Mouse (Mus musculus) limb, embryonic 15.5 days (tissue): ENCODE measurements at regions not wholly inside any gene's neighbourhood (a gene's known extent, or its start where the extent isn't known, plus 50 kb on each side); places are given as distances from the start of the nearest gene placed in this dataset.

Experiments
- ATAC-seq: fragments of 200-750 bp; cut with Nextera tagmentation; 2 replicates; pipeline ENCODE4 v1.8.0; 2017; ENCODE audit warnings: low read depth, moderate TSS enrichment; ENCODE audit not compliant: insufficient number of reproducible peaks, low FRiP score, low TSS enrichment
- H3K27ac ChIP-seq: fragments of 300-500 bp; sonication (generic); 2 replicates; pipeline ENCODE4 v1.5.1; 2015; ENCODE audit warnings: moderate library complexity, mild to moderate bottlenecking, inconsistent platforms
- H3K27me3 ChIP-seq: fragments of 300-500 bp; sonication (generic); 2 replicates; pipeline ENCODE4 v1.6.1; 2015; ENCODE audit warnings: inconsistent platforms
- H3K36me3 ChIP-seq: fragments of 300-500 bp; sonication (generic); 2 replicates; pipeline ENCODE4 v1.6.1; 2015; ENCODE audit warnings: inconsistent platforms
- H3K4me1 ChIP-seq: fragments of 300-500 bp; sonication (generic); 2 replicates; pipeline ENCODE4 v1.6.1; 2015; ENCODE audit warnings: inconsistent platforms
- H3K4me2 ChIP-seq: fragments of 300-500 bp; sonication (generic); 2 replicates; pipeline ENCODE4 v1.6.1; 2015; ENCODE audit warnings: mild to moderate bottlenecking, inconsistent platforms
- H3K4me3 ChIP-seq: fragments of 300-500 bp; sonication (generic); 2 replicates; pipeline ENCODE4 v1.5.1; 2015; ENCODE audit warnings: mild to moderate bottlenecking, inconsistent platforms
- H3K9ac ChIP-seq: fragments of 300-500 bp; sonication (generic); 2 replicates; pipeline ENCODE4 v1.6.1; 2015; ENCODE audit warnings: inconsistent platforms
- H3K9me3 ChIP-seq: fragments of 300-500 bp; sonication (generic); 2 replicates; pipeline ENCODE4 v1.6.1; 2016; ENCODE audit warnings: inconsistent platforms
- WGBS: fragments of 180-500 bp; shearing (Covaris S2); methylation state at CpG from one replicate; pipeline ENCODE4 v1.1.7; 2015; 5-methylcytosine and 5-hydroxymethylcytosine counted together

DNA sequence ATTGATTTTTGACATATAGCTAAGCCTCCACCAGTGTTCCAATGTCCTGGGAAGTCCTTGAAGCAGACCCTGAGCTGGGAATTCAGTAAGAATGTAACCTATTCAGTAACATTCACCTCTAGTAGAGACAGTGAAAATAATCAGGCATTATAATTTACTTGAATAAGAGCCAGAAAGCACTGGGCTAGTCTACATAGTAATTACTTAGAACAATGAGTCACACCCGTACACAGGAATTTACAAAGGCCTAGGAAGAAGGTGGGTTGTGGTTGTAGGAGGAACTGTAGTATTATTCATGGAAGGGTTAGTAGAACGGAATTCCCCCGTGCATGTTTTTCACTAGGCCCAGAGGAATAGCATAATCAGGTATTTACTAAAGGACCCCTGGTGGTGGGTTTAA lies 106.3 kb upstream of the Ddhd1 start:
- Histone ChIP-seq H3K4me3 (no peak overlapping the region), H3K27me3 (no peaks in the 10 kb centered on the region), H3K27ac (no peak overlapping the region), H3K9me3 (no peaks in the 10 kb centered on the region), H3K9ac (no peak overlapping the region), H3K4me2 (no peak overlapping the region), H3K36me3 (no peaks in the 10 kb centered on the region), H3K4me1 (no peaks in the 10 kb centered on the region)
- no peak for ATAC-seq
- WGBS = 53% methylated on average over 3 of the region's 3 CpGs

DNA sequence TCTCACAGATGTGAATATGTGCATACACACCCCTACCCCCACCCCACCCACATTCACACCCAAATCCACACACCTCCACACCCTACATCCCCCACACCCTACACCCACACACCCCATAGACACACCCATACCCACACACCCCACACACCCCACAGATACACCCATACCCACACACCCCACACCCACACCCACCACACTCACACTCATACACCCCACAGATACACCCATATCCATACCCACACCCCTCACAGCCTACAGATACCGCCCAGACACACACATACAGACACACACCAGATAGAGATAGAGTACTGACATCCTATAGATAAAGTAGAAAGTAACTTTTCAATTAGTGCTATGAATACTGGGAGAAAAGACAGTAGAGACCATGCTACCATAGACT lies 108.6 kb upstream of the Ddhd1 start:
- H3K9me3 ChIP-seq = no peaks in the 10 kb centered on the region
- H3K9ac ChIP-seq = no peak overlapping the region
- WGBS = 87% methylated on average over 1 of the region's 1 CpGs
- H3K4me3 ChIP-seq = no peak overlapping the region
- H3K4me2 ChIP-seq = no peak overlapping the region
- H3K4me1 ChIP-seq = peaks cover 4% of the 10 kb centered on the region; the same call in 1 of the 2 replicates
- H3K36me3 ChIP-seq = no peaks in the 10 kb centered on the region
- H3K27ac ChIP-seq = no peak overlapping the region
- no peaks in the 10 kb centered on the region for H3K27me3 ChIP-seq
- ATAC-seq = no peak; the same call in 1 of the 2 replicates

DNA sequence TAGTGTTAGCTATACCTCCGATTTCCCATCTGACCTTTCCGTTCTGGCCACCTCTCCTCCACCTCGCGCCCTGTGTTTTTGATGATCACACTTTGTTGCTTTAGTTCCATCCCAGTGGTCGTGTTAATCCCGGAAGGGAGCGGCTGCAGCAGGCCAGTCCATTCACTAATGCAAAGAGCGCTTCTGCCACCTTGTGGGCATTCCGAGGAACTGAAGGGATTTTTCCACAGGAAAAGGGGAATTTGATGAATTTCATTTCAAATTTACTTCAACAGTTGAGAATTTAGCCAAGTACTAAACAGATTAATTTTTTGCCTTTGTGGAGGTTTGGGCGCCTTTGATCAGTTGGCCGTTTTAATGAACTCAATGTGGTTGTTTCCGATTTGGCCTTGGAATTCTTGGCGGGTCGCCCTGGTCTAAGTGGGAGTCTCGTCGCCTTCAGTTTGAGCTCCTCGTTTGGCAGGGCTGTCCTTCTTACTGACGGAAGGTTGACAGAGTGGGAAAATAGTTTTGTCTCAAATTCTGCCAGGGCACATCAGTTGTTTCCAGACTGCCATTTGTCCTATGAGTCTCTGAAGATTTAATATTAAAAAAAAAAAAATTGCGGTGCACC lies 114.8 kb upstream of the Ddhd1 start:
- no peak overlapping the region for H3K9ac ChIP-seq
- no peak for ATAC-seq

DNA sequence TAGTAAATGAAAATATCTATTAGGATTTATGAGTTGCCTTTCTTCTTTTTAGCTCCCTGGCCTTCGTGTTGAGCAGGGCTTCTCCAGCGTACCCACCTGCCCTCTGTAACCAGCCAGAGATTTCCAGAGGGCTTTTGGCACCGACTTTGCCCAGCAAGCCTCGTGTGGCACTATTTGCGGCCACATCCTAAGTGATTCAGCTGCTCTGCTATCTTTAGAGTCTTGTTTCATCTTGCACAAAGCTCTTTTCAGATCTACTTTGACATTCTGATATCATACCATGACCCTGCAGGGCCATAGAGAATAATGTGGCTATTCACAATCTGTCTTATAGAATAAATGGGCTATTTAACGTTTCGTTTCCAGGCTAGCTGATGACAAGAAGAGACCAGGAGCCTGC lies 115.4 kb upstream of the Ddhd1 start:
- no peak for ATAC-seq
- H3K27ac ChIP-seq = no peak overlapping the region
- H3K9me3 ChIP-seq = no peaks in the 10 kb centered on the region
- WGBS = 66% methylated on average over 7 of the region's 7 CpGs
- H3K9ac ChIP-seq = no peak overlapping the region
- no peak overlapping the region for H3K4me2 ChIP-seq
- peaks cover 10% of the 10 kb centered on the region; the same call in 1 of the 2 replicates for H3K4me1 ChIP-seq
- no peaks in the 10 kb centered on the region for H3K36me3 ChIP-seq
- no peaks in the 10 kb centered on the region for H3K27me3 ChIP-seq
- no peak overlapping the region for H3K4me3 ChIP-seq

More for the DNA sequence above, 114.8 kb upstream of the Ddhd1 start:
- Histone ChIP-seq H3K4me1 (peaks cover 9% of the 10 kb centered on the region; the same call in 1 of the 2 replicates), H3K4me3 (peak overlapping the region; percentile 16), H3K36me3 (no peaks in the 10 kb centered on the region), H3K9me3 (no peaks in the 10 kb centered on the region), H3K27me3 (no peaks in the 10 kb centered on the region), H3K27ac (no peak overlapping the region), H3K4me2 (peak overlapping the region; percentile 39)
- WGBS = 12% methylated on average over 19 of the region's 19 CpGs

DNA sequence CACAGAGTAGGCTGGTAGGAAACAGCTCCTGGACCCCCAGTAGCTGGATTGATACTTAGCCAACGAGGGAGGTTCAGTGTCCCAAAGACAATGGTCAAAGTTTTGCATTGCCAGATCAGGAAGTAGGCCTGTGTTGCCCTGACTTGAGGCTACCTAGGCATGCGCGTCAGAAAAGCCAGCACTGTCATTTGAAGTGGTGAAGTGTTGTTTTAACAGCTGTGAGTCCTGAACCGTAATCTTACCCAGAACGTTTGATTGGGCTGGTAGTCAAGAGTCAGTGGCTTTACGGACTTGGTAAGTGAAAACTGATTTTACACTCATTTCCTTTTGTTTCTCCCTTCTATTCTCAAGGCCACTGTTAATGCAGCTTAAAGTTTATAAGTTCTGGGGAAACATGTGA lies 123.9 kb upstream of the Ddhd1 start:
- H3K4me2 ChIP-seq = no peak overlapping the region
- no peak overlapping the region for H3K9ac ChIP-seq
- no peaks in the 10 kb centered on the region for H3K27me3 ChIP-seq
- no peaks in the 10 kb centered on the region for H3K9me3 ChIP-seq
- no peak overlapping the region for H3K4me3 ChIP-seq
- H3K4me1 ChIP-seq = 0 out of 2 replicates have a peak, but pooled peaks cover 4% of the 10 kb centered on the region
- ATAC-seq = no peak
- WGBS = 68% methylated on average over 6 of the region's 6 CpGs
- H3K36me3 ChIP-seq = no peaks in the 10 kb centered on the region
- no peak overlapping the region for H3K27ac ChIP-seq

DNA sequence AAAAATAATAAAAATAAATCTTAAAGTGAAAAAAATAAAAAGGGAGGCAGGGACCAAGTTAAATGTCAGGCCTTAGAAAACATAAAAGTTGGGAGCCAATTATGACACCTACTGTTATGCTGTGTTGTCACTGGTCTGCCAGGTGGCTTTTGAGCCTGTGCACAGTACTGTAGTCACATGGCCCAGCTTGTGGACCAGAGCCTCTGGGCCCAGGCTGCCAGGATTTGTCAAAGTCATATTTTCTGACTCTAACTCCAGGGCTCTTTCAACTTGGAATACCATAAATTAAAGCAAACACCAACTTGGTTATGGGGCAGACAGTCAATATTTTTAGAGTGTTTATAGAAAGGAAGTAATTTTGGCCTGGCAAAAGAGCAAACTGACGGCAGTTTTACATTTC lies 137.0 kb upstream of the Ddhd1 start:
- no peaks in the 10 kb centered on the region for H3K27me3 ChIP-seq
- no peak overlapping the region for H3K4me2 ChIP-seq
- no peaks in the 10 kb centered on the region for H3K36me3 ChIP-seq
- ATAC-seq = peak; percentile 71; the same call in 1 of the 2 replicates
- peak overlapping the region; percentile 2; the same call in 1 of the 2 replicates for H3K27ac ChIP-seq
- WGBS = 37% methylated on average over 1 of the region's 1 CpGs
- peaks cover 11% of the 10 kb centered on the region; the same call in 1 of the 2 replicates for H3K4me1 ChIP-seq
- H3K4me3 ChIP-seq = no peak overlapping the region
- H3K9ac ChIP-seq = no peak overlapping the region
- no peaks in the 10 kb centered on the region for H3K9me3 ChIP-seq

DNA sequence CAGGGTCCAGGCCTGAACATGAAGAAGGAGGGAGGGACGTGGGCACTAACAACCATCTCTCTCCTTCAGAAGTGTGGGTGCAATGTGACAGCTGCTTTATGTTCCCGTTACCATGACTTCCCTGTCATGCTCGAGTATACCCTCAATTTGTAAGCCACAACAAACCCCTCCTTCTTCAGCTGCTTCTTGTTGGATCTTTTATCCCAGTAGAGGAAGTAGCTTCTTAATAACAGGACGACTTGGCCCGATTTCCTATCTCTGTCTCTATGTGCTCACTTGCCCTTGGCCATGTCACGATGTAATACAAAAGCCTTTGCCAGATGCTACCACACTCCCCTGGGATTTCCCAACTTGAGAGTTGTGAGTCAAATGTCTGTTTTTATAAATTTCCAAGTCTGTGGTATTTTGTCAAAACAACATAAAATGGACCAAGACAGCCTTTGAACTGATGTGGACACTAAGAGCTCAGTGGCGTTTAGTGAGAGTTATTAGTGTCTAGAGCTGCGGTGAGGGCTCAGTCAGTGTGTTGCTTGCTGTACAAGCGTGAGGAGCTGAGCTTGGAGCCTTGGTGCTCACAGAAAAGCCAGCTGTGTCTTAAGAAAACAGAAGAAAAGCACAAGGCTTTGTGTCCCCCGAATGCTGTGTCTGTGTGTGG lies 138.8 kb upstream of the Ddhd1 start:
- peaks cover 11% of the 10 kb centered on the region; the same call in 1 of the 2 replicates for H3K4me1 ChIP-seq
- ATAC-seq = no peak
- H3K9me3 ChIP-seq = peaks cover 5% of the 10 kb centered on the region; the same call in 1 of the 2 replicates
- H3K36me3 ChIP-seq = no peaks in the 10 kb centered on the region
- 65% methylated on average over 10 of the region's 10 CpGs for WGBS
- no peak overlapping the region for H3K27ac ChIP-seq
- no peak overlapping the region for H3K9ac ChIP-seq
- H3K4me3 ChIP-seq = no peak overlapping the region
- no peaks in the 10 kb centered on the region for H3K27me3 ChIP-seq
- H3K4me2 ChIP-seq = no peak overlapping the region

DNA sequence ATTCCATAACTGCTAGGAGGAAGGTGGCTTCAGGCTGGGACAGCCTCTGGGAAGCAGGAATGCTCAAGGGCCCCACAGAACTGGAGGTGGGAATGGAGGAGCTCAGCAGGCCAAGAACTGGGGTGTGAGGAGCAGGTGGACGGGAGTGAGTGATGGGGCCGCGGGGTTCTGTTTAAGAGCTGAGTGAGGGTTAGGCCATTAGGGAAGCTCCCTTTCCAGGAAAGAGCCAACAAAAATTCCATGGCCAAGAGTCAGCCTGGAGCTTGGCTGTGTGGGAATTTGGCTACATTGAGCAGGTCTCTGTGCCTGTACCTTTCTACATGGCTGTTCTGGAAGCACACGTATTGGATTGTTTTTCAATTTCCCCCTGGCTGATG lies 139.4 kb upstream of the Ddhd1 start:
- no peak overlapping the region for H3K27ac ChIP-seq
- H3K27me3 ChIP-seq = no peaks in the 10 kb centered on the region
- no peak overlapping the region for H3K4me2 ChIP-seq
- no peak for ATAC-seq
- H3K9me3 ChIP-seq = peaks cover 5% of the 10 kb centered on the region; the same call in 1 of the 2 replicates
- H3K9ac ChIP-seq = no peak overlapping the region
- H3K4me1 ChIP-seq = peaks cover 11% of the 10 kb centered on the region; the same call in 1 of the 2 replicates
- 65% methylated on average over 4 of the region's 4 CpGs for WGBS
- H3K36me3 ChIP-seq = no peaks in the 10 kb centered on the region
- no peak overlapping the region for H3K4me3 ChIP-seq

DNA sequence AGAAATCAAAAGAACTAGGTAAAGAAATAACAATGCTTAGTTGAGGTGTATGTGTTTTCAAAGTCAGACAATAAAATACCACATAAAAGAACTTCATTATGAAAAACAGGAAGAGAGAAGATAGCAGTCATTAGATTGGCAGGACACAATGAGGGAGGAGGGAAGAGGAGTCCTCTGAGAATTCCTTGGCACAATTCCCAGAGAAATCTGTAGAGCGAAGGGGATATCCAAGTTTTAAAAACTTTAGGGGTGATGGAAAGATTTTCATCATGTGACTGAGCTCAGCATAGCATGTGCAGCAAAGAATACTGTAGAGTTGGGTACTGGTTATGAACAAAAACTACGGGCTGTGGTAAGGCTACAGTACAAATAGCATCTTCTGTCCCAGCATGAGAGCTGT lies 141.3 kb upstream of the Ddhd1 start:
- no peaks in the 10 kb centered on the region for H3K36me3 ChIP-seq
- no peak for ATAC-seq

DNA sequence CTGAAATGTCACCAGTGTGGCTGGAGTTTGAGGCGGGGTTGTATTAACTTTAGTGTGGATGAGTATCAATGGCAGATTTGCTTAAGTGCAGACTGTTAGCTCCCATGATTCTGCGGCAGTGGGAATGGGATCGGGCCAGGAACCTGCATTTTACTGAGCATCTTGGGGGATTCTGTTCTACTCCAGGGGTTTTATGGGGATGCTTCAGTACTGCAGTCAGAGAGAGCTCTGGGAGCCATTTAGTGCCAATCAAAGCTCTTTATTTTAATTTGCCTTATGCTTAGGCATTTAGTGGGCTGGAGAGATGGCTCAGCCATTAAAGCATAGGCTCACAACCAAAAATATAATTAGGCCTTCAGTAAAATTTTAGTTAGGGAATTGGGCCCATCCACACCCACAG lies 148.0 kb upstream of the Ddhd1 start:
- no peak for ATAC-seq
- no peaks in the 10 kb centered on the region for H3K36me3 ChIP-seq
- H3K4me2 ChIP-seq = no peak overlapping the region
- H3K9ac ChIP-seq = no peak overlapping the region
- WGBS = 77% methylated on average over 3 of the region's 3 CpGs
- no peak overlapping the region for H3K27ac ChIP-seq
- H3K27me3 ChIP-seq = no peaks in the 10 kb centered on the region
- no peaks in the 10 kb centered on the region for H3K4me1 ChIP-seq
- H3K4me3 ChIP-seq = no peak overlapping the region
- H3K9me3 ChIP-seq = no peaks in the 10 kb centered on the region

More for the DNA sequence above, 141.3 kb upstream of the Ddhd1 start:
- Histone ChIP-seq H3K27me3 (no peaks in the 10 kb centered on the region), H3K4me2 (no peak overlapping the region), H3K4me3 (no peak overlapping the region), H3K27ac (no peak overlapping the region), H3K9me3 (peaks cover 5% of the 10 kb centered on the region; the same call in 1 of the 2 replicates), H3K9ac (no peak overlapping the region), H3K4me1 (peaks cover 11% of the 10 kb centered on the region; the same call in 1 of the 2 replicates)
- WGBS = 58% methylated on average over 2 of the region's 2 CpGs

DNA sequence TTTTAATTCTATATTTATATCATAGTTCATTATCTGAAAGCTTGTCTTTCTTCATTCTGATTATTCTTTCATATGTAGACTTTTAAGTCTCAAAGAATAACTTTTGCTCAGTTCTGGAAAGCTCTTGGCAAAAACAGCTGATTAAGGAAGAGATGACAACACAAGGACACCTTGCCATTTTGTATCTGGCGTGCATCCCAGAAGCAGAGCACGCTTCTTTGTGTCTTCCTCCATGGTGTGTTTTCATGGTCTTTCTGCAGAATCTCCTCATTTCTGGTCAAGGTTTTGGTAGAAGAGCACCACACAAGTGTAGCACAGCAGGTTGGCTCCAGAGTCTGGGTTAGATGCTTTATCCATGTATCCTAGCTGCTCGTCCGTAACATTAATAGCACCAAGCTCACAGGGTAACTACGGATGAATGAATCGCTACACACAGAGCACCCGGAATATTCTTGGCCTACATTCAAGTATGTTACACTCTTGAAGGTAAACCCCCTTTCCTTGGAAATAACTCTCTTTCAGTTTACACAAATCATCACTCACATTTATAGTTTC lies 148.9 kb upstream of the Ddhd1 start:
- no peak overlapping the region for H3K9ac ChIP-seq
- no peaks in the 10 kb centered on the region for H3K36me3 ChIP-seq
- H3K4me1 ChIP-seq = no peaks in the 10 kb centered on the region
- no peak overlapping the region for H3K27ac ChIP-seq
- H3K4me3 ChIP-seq = no peak overlapping the region
- H3K4me2 ChIP-seq = no peak overlapping the region
- no peaks in the 10 kb centered on the region for H3K9me3 ChIP-seq
- 70% methylated on average over 7 of the region's 7 CpGs for WGBS
- no peaks in the 10 kb centered on the region for H3K27me3 ChIP-seq
- ATAC-seq = no peak

DNA sequence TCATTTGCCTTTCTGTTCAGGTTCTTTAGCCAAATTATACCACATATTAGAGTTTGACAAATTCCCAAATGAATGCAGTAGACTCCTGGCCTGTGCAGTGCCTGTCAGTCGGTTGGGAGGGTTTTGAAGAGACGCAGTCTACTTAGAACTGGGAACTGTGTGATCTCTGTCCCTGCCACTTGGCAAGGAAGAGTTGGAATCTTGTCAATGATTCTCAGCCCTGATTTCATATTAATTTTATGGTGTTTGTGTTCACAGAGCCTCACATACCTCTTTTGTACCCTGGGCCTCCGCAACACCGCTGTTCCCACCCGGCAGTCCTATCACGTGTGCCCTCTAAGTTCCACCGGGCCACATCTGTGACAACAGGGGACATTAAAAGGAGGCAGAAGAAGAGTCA lies 149.8 kb upstream of the Ddhd1 start:
- ATAC-seq = no peak
- H3K36me3 ChIP-seq = no peaks in the 10 kb centered on the region
- H3K27ac ChIP-seq = no peak overlapping the region
- no peak overlapping the region for H3K9ac ChIP-seq
- H3K4me1 ChIP-seq = no peaks in the 10 kb centered on the region
- WGBS = 81% methylated on average over 7 of the region's 7 CpGs
- H3K4me3 ChIP-seq = no peak overlapping the region
- H3K27me3 ChIP-seq = no peaks in the 10 kb centered on the region
- H3K4me2 ChIP-seq = no peak overlapping the region
- no peaks in the 10 kb centered on the region for H3K9me3 ChIP-seq
